Mouse (Mus musculus): Measurements from ENCODE around the gene Lair1.

The Lair1 gene

DNA sequence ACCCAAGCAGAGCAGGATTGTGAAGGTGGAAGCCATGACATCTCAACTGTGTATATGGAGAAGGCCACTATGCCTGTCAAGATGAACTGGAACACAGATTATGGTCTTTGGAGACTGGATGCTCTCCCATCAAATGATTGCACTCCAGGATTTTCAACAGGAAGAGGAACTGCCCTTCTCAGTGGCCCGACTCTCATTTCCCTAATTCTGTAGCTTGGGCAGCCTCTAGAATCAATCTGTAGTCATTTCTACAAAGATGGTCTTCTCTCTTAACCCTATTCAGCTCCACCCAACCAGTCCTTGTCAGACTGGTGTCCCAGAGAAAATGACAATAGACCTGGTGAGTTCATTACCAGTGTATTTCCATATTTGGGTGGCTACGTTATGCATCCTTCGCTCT, 105.6 kb downstream of the Lair1 start:
- no peak for DNase-seq
